Mouse (Mus musculus) heart, postnatal 0 days (tissue): ENCODE results near the gene Tex264.

ENCODE experiments used
- CTCF ChIP-seq: IDR thresholded peaks from 2 replicates; pipeline ENCODE4 v1.5.1; 2016; ENCODE audit warnings: antibody characterized with exemption, control low read depth, low read depth
- EP300 ChIP-seq: IDR thresholded peaks from 2 replicates; pipeline ENCODE4 v1.6.1; 2016; ENCODE audit warnings: antibody characterized with exemption, low read depth

DNA sequence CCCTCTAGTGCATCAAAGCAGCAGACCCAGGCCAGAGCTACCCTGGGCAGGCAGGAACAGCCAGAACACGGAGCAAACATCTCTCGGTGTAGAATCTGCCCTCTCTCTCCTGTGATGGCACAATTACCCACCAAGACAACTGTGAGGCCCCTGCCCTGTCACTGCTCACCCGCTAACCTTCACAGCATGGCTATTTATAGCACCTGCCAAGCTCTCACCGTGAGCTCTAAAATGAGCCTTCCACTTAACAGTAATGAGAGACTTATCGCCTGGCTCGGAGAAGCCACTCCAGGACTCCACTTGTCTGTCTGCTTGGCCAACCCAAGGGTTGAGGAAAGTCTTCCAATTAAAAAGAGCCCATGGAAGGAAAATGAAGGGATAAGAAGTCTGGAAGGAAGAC is 22.5 kb downstream of the Tex264 start:
- TF ChIP-seq CTCF (no peak), EP300 (no peak)
